Mouse (Mus musculus) urinary bladder, adult 18-20 months (tissue): Measurements from ENCODE around the gene Sptb.
A peak's percentile ranks its signal among the peaks of the same experiment; 100 is the strongest.

Experiments
- DNase-seq, 2 experiments: peaks; one replicate each; pipeline ENCODE4 v3.0.0; 2022; ENCODE audit warnings: low spot score in 2 of 2, mixed read lengths in 2 of 2

The Sptb gene

DNA sequence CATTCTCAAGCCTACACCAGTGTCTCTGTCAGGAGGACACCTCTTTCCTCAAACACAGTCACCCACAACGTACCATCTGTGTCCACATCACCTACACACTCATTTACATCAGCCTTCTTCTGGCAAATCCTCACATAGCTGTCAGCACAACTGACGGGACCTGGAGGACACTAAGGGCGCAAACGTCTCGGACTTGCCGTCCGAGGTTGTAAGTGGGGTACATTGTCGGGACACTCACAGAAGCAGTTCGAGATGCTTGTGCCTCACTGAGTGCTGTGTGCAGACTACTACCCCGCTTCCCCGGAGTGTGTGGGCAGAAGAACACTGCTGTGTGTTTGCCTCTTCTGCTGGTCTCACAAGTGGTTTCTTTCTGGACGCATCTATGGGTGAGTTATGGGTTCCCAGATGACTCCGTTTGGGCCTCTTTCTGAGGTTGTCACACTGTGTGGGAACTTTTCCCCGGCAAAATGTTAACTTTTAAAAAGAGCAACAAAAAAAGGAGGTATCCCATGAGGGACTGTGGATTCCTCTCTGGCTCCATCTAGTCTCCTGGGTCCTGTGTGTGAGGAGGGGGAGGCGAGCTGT is 164.5 kb downstream of the Sptb start:
- DNase-seq: no peak

DNA sequence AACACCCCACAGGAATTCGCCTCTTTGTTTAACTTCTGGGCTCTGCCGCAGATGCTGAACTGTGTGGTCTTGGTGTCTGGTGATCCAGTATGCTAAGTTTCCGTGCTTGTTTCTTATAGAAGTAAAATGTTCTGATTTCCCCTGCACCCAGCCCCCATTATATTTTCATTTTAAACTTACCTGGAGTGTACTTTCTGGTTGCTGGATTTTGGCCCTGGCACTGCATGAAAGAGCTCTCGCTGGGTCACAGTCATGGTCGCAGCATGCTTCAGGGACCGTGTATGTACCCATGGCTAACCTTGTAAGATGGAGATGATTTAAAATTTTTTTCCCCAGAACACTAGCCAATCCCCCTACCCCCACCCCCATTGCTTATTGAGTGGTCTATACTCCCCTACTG is 168.5 kb downstream of the Sptb start:
- DNase-seq: no peak

DNA sequence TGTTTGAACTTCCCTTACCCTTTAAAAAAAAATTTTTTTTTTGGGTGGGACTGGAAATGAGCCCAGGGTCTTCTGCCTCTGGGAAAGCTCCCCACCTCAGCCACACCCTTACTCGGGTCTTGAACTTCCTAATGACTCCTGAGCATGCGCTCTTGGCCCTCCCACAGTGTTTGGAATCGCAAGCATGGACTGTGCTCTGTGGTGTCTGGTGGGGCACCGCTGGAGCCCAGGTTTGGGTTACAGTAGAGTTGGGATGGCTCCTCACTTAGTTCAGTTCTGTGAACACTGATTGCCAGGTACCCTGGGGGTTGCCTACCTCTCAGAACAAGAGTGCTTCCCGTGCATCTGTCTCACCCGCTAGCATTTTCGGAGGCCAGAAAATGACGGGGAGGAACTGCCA is 168.9 kb downstream of the Sptb start:
- no peak for DNase-seq

DNA sequence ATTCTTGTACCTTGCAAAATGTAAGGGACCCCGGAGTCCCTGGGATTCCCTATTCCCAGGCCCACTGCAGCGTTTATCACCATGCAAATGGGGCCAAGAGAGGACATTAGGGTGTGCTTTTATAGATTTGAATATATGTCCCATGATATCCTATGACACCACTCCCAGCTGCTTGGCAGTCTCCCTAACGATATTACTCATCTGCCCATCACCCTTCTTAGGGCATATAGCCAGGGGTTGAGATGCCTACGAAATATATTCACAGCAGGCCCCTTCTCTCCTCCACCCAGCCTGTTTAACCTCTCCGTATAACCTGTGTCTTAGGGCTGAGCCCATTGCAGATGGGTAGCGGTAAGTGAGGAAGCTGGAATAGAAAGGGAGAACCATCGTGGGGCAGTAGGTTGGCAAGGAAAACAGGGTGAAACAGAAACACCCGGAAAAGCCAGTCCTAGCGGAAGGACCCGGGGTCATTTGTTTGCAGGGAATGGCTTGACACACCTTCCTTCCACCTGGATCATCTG is 169.6 kb downstream of the Sptb start:
- no peak for DNase-seq

DNA sequence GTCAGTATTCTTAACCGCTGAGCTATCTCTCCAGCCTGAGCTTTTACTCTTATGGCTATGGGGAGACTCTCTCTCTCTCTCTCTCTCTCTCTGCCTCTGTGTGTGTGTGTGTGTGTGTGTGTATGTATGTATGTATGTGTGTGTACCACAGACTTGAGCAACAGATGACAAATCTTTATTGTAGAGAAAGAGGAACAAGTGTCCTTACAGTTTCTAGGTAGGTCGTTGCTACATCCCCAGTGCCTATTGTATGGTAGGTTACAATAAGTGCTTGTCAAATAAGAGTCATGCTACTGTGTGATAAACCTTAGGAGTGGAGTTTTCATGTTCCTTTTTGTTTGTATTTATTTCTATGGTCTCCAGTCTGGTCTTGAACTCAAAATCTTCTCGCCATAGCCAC is 170.2 kb downstream of the Sptb start:
- DNase-seq: no peak

DNA sequence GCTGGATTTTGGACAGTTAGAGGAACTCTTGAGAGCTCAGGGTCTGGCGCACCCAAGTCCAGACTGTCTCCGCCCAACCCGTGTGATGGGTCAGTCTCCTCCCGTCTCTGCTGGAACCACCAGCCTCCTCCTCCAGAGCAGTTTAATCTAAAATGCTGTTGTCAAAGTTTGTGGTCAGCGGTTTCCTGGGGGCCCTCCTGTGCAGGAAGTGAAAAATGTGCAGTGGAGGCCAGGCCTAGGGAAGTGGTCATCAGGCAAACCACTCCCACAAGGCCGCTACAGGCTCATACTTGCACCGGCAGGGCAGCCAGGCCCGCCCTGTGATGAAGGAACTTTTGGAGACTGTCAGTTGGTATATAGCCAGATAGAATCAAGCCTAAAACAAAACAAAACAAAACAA is 172.9 kb downstream of the Sptb start:
- DNase-seq: peak in 1 of 2 experiments; percentile 74

DNA sequence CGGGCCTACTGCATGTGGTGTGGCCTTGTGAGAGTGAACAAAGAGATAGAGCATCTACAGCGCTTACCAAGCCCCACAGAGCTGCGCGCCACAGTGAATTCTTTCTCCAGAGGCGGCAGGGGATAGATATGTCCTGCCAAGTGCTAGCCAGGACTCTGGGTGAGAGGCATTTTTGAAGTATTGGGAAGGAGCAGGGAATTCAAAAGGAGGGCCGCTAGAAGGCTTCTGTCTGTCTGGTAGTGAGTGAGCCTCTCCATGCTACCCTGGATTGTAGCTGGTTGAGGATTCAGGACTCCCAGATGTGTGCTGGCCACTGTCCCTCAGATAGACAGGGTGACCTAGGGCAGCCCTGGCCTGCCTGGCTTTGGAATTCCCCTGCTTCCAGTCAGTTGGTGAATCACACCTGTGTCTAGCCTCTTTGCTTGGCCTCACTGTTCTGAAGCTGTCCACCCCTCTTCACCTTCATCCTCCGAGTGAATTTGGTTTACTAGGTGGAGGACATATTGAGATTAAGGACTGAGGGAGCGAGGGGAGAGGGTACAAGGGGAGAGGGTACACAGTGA is 173.7 kb downstream of the Sptb start:
- no peak for DNase-seq

DNA sequence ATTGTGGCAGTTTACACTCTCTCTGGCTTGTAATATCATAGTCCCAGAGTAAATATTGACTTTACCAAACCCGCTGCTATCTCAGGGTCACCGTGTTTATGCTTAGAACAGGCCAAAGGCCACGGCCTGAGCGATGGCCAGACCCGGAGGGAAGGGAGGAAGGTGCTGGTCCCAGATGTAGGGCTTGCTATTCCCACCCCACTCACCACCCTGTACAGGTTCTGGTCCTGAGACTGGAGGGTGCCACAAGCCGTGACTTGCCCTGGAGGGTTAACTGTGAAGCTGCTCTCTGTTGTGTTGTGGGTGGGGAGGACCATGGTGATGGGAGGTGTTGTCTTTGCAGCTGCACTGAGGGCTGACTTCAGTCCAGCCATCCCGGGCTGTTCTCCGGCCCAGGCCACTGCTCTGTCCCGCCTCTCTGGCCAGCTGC is 174.9 kb downstream of the Sptb start:
- DNase-seq: peak in 1 of 2 experiments; percentile 56

DNA sequence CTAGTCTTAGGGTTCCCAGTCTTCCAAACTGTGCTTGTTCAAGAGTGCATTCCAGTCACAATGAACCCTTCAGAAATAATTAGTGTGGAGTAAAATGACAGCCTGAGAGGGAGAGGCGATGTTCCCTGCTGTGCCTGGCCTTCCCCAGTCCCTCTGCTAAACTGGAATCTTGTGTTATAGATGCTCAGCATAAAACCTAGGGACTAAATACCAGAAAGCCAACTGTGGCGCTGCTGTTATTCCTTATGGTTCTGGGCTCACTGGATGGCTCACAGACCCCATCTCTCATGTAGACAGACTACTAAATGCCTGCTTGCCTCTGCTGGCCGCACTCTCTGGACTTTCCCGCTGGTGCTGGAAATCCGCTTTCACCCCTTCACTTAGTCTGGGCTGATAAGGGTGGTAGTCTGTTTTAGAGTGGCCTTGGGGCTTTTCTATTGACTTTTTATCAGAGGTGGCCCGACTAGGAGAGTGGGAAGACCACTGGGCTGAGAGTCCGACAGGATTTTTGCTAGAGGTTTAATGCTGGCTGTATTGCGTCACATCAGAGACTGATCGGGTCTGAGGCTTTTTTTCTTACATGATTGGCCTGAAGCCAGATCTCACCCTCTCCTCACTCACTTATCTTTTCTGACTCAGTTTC is 175.6 kb downstream of the Sptb start:
- DNase-seq: no peak

DNA sequence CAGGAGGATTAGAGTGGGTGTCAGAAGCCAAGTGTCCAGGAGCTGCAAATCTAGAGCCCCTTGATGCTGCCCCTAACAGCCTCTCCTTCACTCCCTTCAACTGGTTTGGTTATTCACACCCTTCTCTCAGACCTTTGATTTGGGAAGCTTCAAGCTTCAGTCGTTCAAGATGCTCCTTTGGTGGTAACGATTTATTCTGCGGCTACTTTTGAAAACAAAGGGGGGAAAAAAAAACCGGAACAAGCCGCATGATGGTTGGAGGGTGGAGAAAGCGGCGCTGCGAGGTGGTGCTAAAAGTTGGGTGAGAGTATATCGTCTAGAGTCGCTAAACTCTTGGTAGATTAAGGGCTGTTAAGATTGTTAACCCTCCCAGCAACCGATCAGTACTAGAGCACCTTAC is 176.1 kb downstream of the Sptb start:
- DNase-seq: no peak

DNA sequence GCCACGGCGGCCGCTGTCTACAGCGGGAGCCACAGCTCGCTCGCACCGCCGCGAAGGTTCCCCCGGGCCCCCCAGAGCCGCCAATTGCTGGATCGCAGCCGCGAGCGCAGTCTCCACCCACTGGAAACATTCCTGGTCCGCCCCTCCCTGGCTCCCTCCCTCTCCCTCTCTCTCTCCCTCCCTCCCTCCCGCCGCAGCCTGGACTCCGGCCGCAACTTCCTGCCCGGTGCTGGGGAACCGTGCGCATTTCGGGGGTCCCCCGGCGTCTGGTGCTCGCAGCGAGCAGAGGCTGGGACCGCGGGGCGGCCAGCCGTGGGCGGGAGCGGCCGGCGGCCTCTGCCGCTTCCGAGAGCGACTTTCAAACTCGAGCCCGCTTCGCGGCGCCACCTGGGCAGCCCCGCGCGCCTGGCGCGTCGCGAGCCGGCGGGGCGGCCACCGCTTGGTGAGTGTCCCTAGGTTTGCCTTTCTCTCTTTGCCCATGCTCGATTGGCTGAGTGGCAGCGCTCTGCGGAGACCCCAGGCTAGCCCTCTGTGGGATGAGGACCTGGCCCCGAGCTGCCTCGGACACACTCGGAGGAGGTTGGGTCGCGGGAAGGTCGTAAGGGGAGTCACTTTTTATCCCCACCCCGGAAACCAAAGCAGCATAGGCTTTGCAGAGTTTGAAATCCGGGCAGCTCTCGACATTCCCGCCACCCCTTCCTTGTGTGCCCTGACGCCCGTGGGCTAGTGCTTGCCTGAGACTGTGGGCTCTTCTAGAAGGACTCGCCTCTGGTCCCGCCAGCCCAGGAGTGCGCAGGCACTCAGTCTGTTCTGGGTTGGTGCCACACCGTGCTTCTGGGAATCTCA is 176.7 kb downstream of the Sptb start:
- peak; percentile 74 to 78 for DNase-seq

DNA sequence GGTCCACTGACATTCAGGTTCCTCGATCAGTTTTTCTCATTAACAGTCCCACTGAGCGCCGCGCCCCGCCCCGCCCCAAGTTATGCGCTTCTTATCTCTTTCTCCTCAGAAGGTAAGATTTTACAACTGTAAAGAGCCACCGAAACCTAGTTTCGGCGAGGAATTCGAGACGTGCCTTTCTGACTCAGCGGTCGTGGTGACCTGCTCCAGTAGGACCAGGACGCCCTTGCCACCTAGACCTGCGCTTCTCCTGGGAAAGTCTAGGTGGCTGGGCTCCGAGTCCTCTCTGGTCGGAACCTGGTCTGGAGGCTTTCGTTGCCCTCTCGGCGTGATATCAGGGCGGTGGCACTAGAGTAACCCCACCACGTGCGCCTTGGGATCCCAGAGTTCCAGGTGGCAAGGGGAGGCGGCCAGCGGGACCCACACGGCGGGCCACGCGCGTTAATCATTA is 177.4 kb downstream of the Sptb start:
- DNase-seq: peak in 1 of 2 experiments; percentile 73

DNA sequence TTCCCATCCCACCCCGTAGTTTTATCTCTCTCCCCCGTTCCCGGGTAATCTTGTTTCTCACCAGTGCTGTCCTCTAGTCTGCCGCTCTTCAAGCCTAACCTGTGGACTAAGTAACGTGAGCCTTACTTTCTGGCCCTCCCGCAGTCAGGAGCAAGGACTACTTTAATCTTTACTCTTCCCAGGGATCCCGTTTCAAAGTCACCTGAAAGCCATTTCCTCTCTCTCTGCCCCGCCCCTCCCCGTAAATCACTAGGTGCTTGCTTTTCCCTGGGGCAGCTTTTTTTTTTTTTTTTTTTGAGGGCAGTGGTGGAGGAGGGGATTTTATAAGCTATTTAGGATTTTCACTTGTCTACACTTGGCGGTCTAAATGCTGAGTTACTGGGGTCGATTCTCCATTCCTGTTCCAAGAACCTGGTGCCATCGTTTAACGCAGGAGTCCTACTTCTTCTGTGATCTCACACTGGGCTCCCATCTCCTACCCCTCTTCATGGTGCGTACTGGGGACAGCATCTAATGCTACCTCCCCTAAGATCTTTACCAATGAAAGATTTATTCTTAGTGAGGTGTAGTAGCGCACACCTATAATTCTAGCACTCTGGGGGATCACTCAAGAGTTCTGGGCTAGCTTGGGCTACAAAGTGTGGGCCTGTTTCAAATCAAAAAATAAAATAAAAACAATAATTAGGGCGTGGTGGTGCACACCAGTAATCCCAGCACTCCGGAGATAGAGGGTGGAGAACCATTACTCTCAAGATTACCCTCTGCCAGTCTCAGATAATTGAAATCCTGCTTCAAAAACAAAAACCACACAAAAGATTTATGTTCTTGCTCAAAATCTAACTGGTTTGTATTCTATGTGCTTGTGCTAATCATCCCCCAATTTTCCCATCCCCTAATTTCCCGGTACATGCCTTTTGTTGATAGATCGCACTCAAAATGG is 178.1 kb downstream of the Sptb start:
- DNase-seq: no peak

DNA sequence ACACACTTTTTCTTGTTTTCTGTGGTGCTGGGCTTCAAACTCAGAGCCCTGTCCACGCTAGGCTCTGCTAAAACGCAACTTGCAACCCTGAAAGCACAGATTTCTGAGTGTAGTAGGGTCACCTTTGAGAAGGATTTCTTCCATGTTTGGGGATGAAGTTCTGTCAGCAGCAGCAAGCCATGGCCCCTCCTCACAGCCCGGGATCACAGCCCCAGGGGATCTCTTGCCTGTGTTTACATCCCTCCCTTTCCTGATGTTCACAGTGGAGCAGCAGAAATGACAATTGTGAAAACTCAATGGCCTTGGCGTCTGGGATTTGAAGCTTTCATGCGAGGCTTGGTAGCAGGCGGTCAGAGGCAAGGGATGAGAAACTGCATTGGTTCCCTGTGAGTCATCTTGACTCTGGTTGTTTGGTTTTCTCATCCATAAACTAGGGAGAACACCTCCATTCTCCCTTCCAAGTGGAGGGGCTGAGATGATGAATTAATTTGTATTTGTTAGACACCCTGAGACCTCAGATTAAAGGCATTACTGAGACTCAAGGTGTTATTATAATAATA is 179.7 kb downstream of the Sptb start, which contains the start of gene Plekhg3:
Plekhg3 (plus strand) TSS at position 312 of the 560 bp plus-strand sequence.
- no peak for DNase-seq
